Mouse (Mus musculus) lung, postnatal 0 days (tissue): ENCODE results near the gene Ccdc24.

Experiments
- CTCF ChIP-seq: IDR thresholded peaks from 2 replicates; pipeline ENCODE4 v1.5.1; 2016; ENCODE audit warnings: antibody characterized with exemption, mild to moderate bottlenecking
- EP300 ChIP-seq: IDR thresholded peaks from 2 replicates; pipeline ENCODE4 v1.6.1; 2016; ENCODE audit warnings: antibody characterized with exemption, mild to moderate bottlenecking, control low read depth

GRCm38 (mm10) chr4:117839366-117839765 lies 33.0 kb downstream of the Ccdc24 start:
- no peak for TF ChIP-seq CTCF
- TF ChIP-seq EP300 = no peak
